Mouse (Mus musculus): ENCODE measurements around the gene Gata3.

GRCm38 (mm10) chr2:9896097-9896770, 6.4 kb upstream of the Gata3 start:
- no peak for TF ChIP-seq CTCF (conservative IDR thresholded peaks at IDR 0.05 in 1 of 2, IDR thresholded peaks at IDR 0.05 in 1 of 2; ENCODE audit: low read depth in 2 of 2, low read length in 2 of 2)
- TF ChIP-seq POLR2A (IDR thresholded peaks at IDR 0.05; ENCODE audit: low read depth, low read length), result no peak
- no peak for TF ChIP-seq SIN3A (IDR thresholded peaks at IDR 0.05; ENCODE audit: low read length)

Measured in CH12.LX (cell line).